Mouse (Mus musculus) lung, adult 2 months (tissue): ENCODE results near the gene Als2. TPM values are rescaled to one million over a fixed set of nuclear protein-coding genes. Genes with fewer than 3 reads are reported as not detected.

Experiments
- DNase-seq: peaks from one replicate; pipeline ENCODE4 v3.0.0; 2022
- H3K4me1 ChIP-seq: fragments of 200-500 bp; 2 replicates; pipeline ENCODE4 v1.6.1; 2011; ENCODE audit warnings: low read length; ENCODE audit not compliant: control insufficient read depth, insufficient read depth
- H3K4me3 ChIP-seq: fragments of 200-500 bp; replicated peaks from 2 replicates; pipeline ENCODE3; 2011; ENCODE audit warnings: low read depth, mild to moderate bottlenecking, control low read depth, low read length; ENCODE audit errors: extremely low read depth
- CTCF ChIP-seq: fragments of 200-500 bp; IDR thresholded peaks from 2 replicates; pipeline ENCODE4 v1.5.1; 2011; ENCODE audit warnings: mild to moderate bottlenecking, low read length, control low read depth; ENCODE audit not compliant: insufficient read depth
- POLR2A ChIP-seq: fragments of 200-500 bp; IDR thresholded peaks from 2 replicates; pipeline ENCODE4 v1.6.1; 2011; ENCODE audit warnings: low read depth, mild to moderate bottlenecking, control low read depth, low read length, borderline replicate concordance; ENCODE audit errors: extremely low read depth
- WGBS: fragments of 180-500 bp; shearing (Covaris S2); methylation state at CpG from one replicate; pipeline ENCODE4 v1.1.7; 2018; 5-methylcytosine and 5-hydroxymethylcytosine counted together
- polyA plus RNA-seq: library from polyadenylated mRNA; depleted of rRNA; stranded (reverse); fragments of >200 nt; gene quantifications from 2 replicates; pipeline ENCODE4 v1.2.3, GENCODE M21; 2012; rRNA removed

Gene Als2
- polyA plus RNA-seq: 4.4 and 5.4 TPM in 2 replicates

- peak; percentile 99 for DNase-seq
- TF ChIP-seq CTCF (no peak), POLR2A (peak; percentile 67; the same call in 1 of the 2 replicates)
- Histone ChIP-seq H3K4me3 (peak within 1 kb of the TSS; percentile 87), H3K4me1 (peaks cover 3% of the 10 kb centered on the region)
- under 1% methylated on average over 57 of the region's 58 CpGs for WGBS
Observed at GRCm38 (mm10) chr1:59236856-59237441, at the start of gene Als2. TSS of gene Als2 (minus strand) at chr1:59237231.

- peak; percentile 8 for DNase-seq
- no peak for TF ChIP-seq POLR2A
- peak; percentile 30 for TF ChIP-seq CTCF
- 78% methylated on average over 13 of the region's 13 CpGs for WGBS
- H3K4me3 ChIP-seq: no peak overlapping the region
- no peaks in the 10 kb centered on the region for H3K4me1 ChIP-seq
Observed at GRCm38 (mm10) chr1:59286316-59286850, 49.4 kb upstream of the Als2 start.

- 85% methylated on average over 5 of the region's 5 CpGs for WGBS
- TF ChIP-seq CTCF (no peak), POLR2A (no peak)
- Histone ChIP-seq H3K4me3 (no peak overlapping the region), H3K4me1 (no peaks in the 10 kb centered on the region)
- DNase-seq: no peak
Observed at GRCm38 (mm10) chr1:59285880-59286279, 48.8 kb upstream of the Als2 start.

DNA sequence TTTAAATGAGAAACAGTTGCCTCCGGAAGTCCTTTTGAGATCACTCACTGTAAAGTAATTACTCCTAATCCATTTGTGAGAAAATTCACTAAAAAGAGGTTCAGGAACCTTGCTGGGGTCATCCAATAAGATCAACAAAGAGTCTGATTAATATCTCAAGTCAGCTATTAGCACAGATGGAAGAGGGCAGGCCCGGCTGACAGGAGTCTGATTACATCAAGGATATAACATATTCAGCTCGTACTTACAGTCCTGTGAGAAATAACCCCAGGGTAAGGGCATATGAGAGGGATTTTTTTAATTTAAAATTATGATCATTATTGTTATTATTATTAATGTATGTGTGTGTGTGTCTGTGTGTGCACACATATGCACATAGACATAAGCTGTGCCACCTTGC lies 35.2 kb upstream of the Als2 start:
- H3K4me1 ChIP-seq: no peaks in the 10 kb centered on the region
- no peak for DNase-seq
- TF ChIP-seq POLR2A (no peak), CTCF (no peak)
- no peak overlapping the region for H3K4me3 ChIP-seq
- 80% methylated on average over 3 of the region's 3 CpGs for WGBS

DNA sequence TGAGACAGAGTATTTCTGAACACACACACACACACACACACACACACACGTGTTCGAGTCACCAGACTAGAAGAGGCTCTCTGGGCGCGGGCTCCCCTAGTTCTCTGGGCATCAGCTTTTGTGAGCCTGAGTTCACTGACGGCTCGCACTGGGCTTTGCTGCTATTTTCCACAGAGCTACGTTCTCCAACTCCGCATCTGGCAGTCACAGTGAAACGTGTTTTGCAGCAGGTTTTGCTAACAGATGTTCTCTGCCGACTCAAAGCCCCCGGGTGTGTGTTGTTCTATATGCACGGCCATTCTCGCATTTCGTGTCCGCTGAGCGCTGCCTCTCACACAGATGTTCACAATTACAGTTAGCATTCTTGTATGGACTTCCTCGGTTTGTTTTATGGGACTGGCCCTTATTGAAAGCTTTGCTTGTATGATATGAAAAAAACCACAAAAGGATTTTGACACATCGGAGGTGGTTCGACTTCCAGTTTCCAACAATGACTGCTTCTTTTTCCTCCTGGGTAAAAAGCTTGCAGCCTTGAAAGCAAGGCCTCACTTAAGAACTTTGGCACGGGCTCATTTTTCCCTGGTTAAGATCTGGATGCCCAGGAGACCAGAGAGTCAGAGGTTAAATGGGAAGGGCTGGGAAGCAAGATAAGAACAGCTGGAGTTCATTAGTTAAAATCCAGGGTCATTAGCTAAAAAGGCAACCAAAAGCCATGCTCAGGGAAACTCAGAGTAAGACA lies 33.1 kb upstream of the Als2 start:
- Histone ChIP-seq H3K4me1 (no peaks in the 10 kb centered on the region), H3K4me3 (no peak overlapping the region)
- WGBS: 52% methylated on average over 20 of the region's 20 CpGs
- DNase-seq: no peak
- TF ChIP-seq CTCF (no peak), POLR2A (no peak)

DNA sequence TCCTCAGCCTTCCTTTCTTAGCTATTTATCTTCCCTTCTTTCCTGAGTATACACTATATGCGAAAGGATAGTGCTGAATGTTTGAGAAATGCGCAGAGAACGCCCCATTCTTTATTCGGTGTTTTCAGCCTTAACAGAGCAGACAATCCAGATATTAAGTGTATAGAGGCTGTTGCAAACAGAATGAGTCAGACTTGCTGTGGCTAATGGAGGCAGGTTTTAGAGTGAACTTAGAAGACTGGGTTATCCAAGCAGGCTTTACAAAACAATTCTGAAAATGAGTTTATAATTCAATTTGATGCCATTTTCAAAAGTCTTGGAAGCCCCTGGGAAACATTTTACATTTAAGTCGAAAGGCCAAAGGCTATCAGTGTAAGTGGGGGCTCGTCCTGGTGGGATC lies 32.4 kb upstream of the Als2 start:
- 90% methylated on average over 6 of the region's 6 CpGs for WGBS
- Histone ChIP-seq H3K4me1 (no peaks in the 10 kb centered on the region), H3K4me3 (no peak overlapping the region)
- DNase-seq: no peak
- TF ChIP-seq POLR2A (no peak), CTCF (no peak)

DNA sequence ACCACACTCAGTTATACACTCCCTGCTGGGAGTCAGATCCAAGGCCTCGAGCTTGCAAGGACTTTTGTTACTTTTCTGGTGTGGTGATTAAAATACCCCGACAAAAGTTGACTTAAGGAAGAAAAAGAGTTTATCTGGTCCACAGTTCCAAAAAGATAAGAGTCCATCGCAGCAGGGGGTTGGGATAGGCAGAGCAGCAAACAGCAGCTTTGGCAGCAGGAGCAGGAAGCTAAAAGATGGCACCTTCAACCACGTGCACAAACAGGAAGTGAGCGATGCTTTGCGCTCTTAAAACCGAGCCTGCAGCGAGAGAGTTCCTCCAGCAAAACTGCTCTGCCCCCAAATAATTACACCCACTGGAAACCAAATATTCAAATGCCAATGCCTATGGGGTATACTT lies 31.9 kb upstream of the Als2 start:
- WGBS: 39% methylated on average over 8 of the region's 8 CpGs
- Histone ChIP-seq H3K4me1 (no peaks in the 10 kb centered on the region), H3K4me3 (no peak overlapping the region)
- TF ChIP-seq CTCF: no peak
- TF ChIP-seq POLR2A: no peak
- DNase-seq: no peak

- 70% methylated on average over 3 of the region's 3 CpGs for WGBS
- Histone ChIP-seq H3K4me1 (0 out of 2 replicates have a peak, but pooled peaks cover 2% of the 10 kb centered on the region), H3K4me3 (no peak overlapping the region)
- no peak for DNase-seq
- TF ChIP-seq POLR2A: no peak
- no peak for TF ChIP-seq CTCF
Observed at GRCm38 (mm10) chr1:59257736-59258135, 20.7 kb upstream of the Als2 start.

GRCm38 (mm10) chr1:59256751-59257231 lies 19.8 kb upstream of the Als2 start, which contains the start of gene Cdk15:
TSS of gene Cdk15 (plus strand) at chr1:59256906.
- TF ChIP-seq POLR2A (no peak), CTCF (no peak)
- WGBS: 21% methylated on average over 13 of the region's 13 CpGs
- no peak within 1 kb of the TSS for H3K4me3 ChIP-seq
- DNase-seq: no peak
- 0 out of 2 replicates have a peak, but pooled peaks cover 2% of the 10 kb centered on the region for H3K4me1 ChIP-seq
